Mouse (Mus musculus) 3134 (cell line): ENCODE measurements at regions not wholly inside any gene's neighbourhood (a gene's known extent, or its start where the extent isn't known, plus 50 kb on each side); places are given as distances from the start of the nearest gene placed in this dataset.

Experiments used
- DNase-seq: peaks from one replicate; pipeline ENCODE4 v3.0.0-alpha.2; 2011; ENCODE audit warnings: low spot score; ENCODE audit not compliant: insufficient read length; ENCODE audit errors: extremely low read depth

DNA sequence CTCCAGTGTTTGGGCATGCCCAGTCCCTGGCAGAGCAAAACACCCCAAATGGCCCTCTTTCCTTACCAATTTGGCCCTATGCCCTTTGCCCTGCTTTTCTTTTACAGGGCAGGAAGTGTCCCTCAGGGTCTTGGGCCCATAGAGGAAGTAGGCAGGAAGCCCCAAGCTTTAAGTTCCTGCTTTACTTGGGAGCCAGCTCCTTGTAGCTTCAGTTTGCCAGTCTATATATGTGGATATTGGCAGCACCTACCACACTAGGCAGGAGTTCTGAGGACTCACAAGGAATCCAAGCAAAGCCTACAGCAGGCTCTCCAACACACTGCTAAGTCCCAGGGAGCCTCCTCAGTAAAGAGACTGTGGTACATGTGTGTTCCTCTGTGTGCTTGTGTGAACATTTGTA, 84.2 kb downstream of the Cstad start:
- DNase-seq: no peak

DNA sequence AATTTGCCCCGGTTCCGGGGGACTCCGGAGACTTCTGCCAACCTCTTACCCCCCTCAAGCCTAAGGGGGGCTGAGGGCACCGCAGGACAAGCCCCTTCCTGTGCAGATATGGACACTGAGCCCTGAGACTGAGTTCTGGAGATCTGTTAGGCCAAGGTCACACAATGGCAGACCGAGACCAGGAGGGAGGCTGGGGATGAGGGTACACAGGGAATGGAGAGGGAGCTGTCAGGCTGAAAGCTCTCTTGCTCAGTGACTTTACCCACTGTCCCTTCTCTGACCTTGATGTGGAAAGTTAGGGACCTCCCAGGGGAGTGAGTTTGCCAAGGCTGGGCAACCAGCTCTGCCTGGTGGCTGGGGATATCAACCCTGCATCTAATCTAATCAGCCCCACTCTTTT, 82.7 kb downstream of the Cstad start:
- DNase-seq: no peak

DNA sequence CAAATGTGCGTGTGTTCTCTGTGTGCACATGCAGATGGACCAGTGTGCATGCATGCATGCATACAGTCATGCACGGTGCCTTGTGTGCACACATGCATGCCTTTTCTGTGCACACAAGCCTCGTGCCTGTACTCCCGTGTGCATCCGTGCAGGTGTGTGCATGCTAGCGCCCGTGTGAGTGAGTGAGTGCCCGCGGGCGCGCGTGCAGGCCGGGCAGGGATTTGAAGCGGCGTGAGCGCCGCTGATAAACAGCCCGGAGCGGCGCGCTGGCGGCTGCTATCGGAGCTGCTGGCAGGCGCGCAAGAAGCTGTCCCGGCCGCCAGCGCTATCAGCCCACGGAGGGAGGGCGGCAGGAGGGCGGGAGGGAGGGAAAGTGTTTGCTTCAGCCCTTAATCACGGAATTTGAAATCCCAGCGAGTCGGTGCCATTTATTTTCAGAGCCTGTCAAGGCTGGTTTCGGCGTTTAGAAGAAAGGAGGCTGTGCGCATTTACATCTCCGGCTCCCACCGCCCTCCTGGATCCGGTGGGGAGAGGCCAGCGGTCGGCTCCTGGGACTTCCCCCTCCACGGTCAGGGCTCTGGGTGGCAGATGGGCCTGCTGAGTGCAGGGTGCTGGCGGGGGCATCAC, 82.1 kb downstream of the Cstad start:
- no peak for DNase-seq

DNA sequence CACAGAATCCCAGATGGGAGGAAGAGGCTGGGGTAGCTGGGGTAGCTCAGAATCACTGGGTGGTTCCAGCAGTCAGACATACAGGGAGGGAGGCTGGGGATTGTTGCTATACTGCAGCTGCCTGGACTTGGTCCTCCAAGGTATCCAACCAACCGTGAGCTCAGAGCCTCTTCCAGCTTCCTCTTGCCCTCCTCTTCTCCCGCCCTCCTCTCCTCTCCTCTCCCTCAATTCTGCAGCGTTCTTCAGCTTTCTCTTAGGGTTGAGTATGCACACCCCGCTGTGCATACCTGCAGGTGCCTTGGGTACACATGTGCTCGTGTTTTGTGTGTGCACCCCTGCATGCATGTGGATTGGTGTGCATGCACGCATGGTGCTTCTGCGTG, 81.6 kb downstream of the Cstad start:
- no peak for DNase-seq

DNA sequence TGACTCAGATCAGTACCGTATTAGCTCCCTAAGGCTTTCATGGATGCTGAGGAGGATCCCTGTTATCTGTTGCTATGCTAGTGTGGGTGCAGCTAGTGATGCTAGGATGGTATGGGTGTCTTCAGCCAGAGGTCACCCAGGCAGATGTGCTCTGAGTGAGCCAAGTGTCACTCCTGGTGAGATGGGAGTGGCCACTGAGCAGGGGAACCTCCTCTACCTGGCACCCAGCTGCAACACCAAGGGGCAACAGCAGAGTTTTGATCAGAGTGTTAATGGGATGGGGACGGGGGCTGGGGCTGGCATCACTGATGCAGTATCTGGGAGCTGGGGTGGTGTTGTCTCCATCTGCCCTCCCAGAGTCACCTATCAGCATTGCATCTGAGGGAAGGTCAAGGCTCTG, 81.0 kb downstream of the Cstad start:
- DNase-seq: no peak

DNA sequence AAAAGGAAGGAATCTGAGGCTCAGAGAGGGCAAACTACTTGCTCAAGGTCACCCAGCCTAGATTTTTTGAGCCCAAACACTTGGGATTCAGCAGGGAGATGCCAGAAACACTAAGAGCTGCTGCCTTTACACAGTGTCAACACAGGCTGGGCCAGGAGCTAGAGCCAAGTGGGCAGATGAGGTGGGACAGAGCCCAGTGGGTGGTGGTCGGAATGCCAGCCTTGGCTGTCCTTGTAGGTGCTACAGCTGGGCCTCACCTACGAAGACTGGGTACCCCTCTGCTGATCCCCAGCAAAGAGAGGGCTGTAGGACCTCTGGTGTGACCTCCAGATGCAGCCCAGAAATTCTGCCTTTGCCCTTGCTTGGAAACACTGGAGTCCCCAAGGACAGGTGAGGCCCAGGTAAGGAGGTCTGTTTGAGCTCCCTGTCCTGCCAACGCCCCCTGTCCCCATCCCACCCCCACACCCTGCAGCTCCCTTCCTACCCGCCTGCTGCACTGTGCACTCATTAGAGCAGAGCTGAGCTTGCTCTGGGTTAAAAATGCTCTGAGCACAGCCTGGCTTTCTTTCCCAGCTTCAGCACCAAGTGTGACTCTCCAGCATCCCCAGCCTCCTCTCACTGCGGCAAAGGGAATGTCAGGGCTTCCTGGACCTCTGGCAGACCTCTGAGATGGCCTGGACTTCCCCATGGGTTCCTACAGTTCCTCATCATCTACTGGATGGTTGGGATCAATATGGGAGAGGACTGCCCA, 76.2 kb downstream of the Cstad start:
- no peak for DNase-seq

DNA sequence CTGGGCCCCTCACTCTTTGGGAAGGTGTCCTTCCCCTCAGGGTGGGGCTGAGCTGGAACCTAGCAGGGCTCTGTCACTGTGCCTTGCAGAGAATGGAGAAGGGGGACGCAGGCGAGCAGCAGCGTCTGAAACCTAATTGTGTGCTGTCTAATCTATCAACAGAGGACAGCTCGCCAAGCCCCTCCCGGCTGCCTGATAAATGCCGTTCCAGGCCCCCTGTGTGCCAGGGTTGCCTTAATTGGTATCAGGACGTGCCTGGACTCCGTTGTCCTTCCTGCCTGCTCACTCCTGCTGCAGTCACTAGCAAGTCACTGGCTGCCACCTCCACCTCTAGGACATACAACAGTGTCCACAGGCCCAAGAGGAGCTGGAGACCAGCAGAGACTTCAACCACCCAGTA, 72.6 kb downstream of the Cstad start:
- no peak for DNase-seq

DNA sequence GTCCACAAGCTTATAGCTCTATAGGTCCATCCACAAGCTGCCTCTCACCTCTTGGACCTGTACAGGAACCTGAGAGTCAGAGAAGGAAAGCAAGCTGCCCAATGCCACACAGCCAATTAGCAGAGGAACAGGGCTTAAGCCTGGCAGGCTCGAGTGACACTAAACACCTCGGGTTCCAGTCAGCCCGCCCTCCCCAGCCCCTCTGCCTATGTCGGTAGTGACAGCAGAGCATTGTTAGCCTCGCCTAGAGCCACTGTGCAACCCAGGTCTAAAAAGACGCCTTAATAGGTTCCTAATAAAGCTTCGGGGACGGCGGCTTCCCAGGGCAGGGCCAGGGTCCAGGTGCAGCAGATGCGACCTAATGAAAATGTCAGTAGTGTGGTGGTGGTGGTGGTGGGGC, 66.3 kb downstream of the Cstad start:
- no peak for DNase-seq

DNA sequence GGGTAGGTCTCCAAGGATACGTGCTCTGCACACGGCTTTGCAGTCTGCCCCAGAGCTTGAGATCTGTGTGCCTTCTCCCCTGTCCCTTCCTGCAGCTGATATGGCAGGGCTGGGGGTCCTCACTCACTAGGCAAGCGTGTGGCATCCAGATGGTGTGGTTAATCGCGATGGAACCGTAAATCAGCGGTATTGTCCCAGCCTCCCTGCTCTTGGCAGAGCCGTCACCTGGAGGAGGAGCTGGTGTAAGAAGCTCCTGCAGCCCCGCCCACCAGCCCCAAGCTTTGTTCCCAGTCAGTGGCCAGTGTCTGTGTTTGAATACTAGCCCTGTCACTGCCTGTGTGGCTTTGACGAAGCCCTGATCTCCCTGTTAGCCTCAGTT, 65.8 kb downstream of the Cstad start:
- peak; percentile 59 for DNase-seq

DNA sequence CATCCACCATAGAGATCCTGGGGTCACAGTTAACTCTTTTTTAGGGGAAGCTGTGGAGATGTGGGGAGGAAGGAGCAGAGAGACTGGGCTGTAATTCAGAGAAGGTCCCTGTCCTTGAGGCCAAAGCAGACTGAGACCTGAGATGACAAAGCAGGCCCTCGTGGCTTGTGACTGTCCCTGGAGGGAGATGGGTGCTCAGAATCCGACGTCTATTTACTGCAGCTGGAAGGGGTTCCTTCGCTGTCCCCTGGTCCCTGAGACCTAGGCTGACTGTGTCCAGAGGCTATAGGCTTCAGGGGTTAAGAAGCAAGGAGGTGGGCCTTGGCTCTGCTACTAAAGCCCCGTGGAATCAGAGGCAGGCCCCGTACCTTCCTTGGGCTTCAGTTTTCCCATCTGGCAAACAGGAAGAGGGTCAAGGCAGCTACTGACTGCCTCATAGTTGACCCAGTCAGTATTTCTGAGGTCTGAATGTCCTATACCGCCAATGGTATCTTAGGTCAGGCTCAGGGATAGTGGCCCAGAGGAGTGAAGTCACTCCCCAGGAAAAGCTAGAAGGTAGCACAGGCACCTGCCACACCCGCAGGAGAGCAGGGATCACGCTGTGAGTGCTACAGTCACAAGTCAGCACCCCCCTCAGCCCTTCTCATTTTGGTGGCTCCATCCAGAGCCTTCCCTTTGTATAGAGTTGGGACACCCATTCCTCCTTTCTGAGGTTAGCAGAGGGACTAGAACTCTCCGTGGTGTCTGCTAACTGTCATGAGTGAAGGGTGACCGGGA, 65.2 kb downstream of the Cstad start:
- no peak for DNase-seq

DNA sequence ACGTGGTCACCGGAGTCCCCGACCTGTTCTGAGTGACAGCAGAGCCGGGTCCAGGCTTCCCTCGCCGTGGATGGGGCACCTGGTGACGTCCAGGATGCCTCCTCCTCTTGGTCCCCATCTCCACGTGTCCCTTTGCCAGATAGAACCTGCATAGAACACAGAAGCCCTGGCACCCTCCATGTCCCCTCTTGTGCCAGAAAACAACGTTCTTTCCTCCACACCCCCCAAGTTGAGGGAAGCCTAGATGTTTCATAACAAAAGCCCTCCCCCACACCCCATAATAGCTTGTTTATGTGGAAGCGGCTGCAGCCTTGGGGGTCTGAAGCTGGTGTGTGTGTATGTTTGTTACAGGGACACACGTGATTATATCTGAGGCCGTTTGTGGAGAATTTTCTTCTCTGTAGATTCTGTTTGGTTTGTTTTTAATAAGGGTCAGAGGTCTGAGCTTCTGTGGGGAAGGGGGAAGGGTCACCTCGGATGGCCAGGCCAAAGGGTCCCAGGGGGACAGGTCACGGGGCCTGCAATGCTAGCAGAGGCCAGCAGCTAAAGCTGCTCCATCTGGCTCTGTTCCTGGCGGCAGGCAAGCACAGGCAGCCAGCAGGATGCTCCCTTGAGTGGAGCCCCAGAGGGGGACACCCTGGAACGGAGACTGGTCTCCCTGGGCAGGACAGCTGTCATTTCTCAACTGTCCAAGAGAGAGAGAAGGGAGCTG, 64.2 kb downstream of the Cstad start:
- DNase-seq: peak; percentile 62
